Mouse (Mus musculus) hematopoietic multipotent progenitor cell, adult 10-12 weeks (in vitro differentiated cells): ENCODE results near the gene Tmem8b. TPM values are rescaled to one million over a fixed set of nuclear protein-coding genes. Genes with fewer than 3 reads are reported as not detected.

Source experiments
- polyA plus RNA-seq: library from polyadenylated mRNA; stranded (reverse); fragments of >175 nt; gene quantifications from 2 replicates; pipeline ENCODE4 v1.2.3, GENCODE M21; 2012; ENCODE audit warnings: low replicate concordance

The Tmem8b gene
- polyA plus RNA-seq, result 4.0 and 9.5 TPM in 2 replicates

GRCm38 (mm10) chr4:43668782-43669427 lies at the start of gene Tmem8b, which contains the start of gene Fam221b:
TSS of gene Tmem8b (plus strand) at chr4:43668971.
TSS of gene Fam221b (minus strand) at chr4:43669145.

GRCm38 (mm10) chr4:43631046-43631955 lies 37.5 kb upstream of the Tmem8b start, which contains the start of gene Npr2:
TSS of gene Npr2 (plus strand) at chr4:43631935.

GRCm38 (mm10) chr4:43653161-43654015 lies 15.4 kb upstream of the Tmem8b start, which contains the start of gene Spag8:
TSS of gene Spag8 (minus strand) at chr4:43653594.

GRCm38 (mm10) chr4:43656339-43657109 lies 12.2 kb upstream of the Tmem8b start, which contains the start of gene Hint2:
TSS of gene Hint2 (minus strand) at chr4:43656466.

DNA sequence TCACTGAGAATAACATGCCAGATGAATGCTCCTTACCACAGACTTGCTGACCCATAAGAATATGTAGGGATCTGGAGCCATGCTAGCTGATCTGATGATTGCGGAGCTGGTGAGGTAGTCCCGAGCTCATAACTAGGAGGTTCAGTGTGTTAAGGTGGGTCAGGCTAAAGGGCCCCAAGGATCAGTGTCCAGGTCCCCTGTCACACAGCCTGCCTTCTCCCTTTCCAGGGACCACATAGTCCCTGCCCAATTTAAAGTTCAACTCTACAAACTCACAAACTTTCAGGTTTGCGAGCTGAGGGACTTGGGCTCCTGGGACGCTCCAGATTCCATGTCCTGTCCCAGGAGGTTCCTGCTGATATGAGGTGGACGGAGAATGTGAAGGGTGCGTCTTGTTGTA lies 31.9 kb downstream of the Tmem8b start, which contains the start of gene Olfr70:
Gene Olfr70 (minus strand): TSS at position 101 of the 400 bp plus-strand sequence.

GRCm38 (mm10) chr4:43709869-43710268 lies 41.1 kb downstream of the Tmem8b start, which contains the start of gene Olfr71:
TSS of gene Olfr71 (minus strand) at chr4:43710255.

GRCm38 (mm10) chr4:43726995-43727394 lies 58.2 kb downstream of the Tmem8b start, which contains the start of gene Hrct1:
TSS of gene Hrct1 (plus strand) at chr4:43727188.

DNA sequence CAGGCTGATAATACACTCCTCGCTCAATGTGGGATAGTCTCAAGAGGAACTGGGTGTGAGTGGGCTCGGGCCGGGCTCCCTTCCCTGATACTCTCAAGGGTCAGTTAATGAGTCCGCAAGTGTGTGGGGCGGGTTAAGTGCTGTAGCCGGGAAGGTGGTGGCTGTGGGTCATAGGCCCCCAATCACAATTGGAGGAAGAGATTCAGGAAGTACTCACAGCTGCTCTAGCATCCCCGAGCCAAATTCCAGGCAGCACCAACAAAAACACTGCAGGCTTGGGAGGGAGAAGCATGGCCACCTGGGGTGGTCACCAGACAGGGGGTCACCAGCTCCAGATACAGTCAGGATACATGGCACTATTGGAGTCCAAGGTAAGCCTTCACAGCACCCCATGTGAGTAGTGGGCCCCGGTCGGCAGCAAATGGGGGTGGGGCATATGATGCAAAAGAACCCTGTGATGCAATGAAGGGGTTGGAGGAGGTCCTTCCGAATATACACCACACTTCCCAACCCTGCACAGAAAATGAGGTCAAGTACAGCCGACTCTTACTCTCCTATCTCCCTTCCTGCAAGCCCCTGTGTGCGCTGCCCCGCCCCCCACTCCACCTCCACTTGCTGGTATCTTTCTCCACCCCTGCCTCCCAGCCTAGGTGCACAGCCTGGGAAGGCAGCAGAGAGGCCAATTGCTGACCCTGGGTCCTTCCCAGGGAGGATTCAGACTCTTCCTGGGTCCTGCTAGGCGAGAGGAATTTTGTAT lies 61.2 kb downstream of the Tmem8b start, which contains the start of gene Spaar:
Gene Spaar (plus strand): TSS at position 241 of the 757 bp plus-strand sequence.

Other genes with a start within 250 kb of the Tmem8b start
- not detected in 2 replicates for gene Fam166b, start 239.8 kb upstream of the Tmem8b start, polyA plus RNA-seq
- gene Tesk1, start 227.0 kb upstream of the Tmem8b start, polyA plus RNA-seq, result 138 and 197 TPM in 2 replicates
- gene Cd72, start 214.3 kb upstream of the Tmem8b start, polyA plus RNA-seq, result 75.3 and 370 TPM in 2 replicates
- gene Sit1, start 185.2 kb upstream of the Tmem8b start, polyA plus RNA-seq, result 28.2 and 68.1 TPM in 2 replicates
- 85.7 and 181 TPM in 2 replicates for gene Ccdc107, start 176.1 kb upstream of the Tmem8b start, polyA plus RNA-seq
- 1.9 and 5.7 TPM in 2 replicates for gene Arhgef39, start 169.3 kb upstream of the Tmem8b start, polyA plus RNA-seq
- gene Car9, start 162.0 kb upstream of the Tmem8b start, polyA plus RNA-seq, result 0.90 TPM in 1 of 2 replicates, not detected in the other
- gene Tpm2, start 145.2 kb upstream of the Tmem8b start, polyA plus RNA-seq, result 1.2 and 1.9 TPM in 2 replicates
- gene Creb3, start 106.6 kb upstream of the Tmem8b start, polyA plus RNA-seq, result 4.0 and 5.4 TPM in 2 replicates
- 255 and 288 TPM in 2 replicates for gene Tln1, start 106.3 kb upstream of the Tmem8b start, polyA plus RNA-seq
- 21.3 and 132 TPM in 2 replicates for gene Rgp1, start 90.3 kb upstream of the Tmem8b start, polyA plus RNA-seq
- gene Gba2, start 90.1 kb upstream of the Tmem8b start, polyA plus RNA-seq, result 19.2 and 22.4 TPM in 2 replicates
- gene Msmp, start 84.5 kb upstream of the Tmem8b start, polyA plus RNA-seq, result 0.22 TPM in 1 of 2 replicates, not detected in the other
- gene Npr2, start 37.0 kb upstream of the Tmem8b start, polyA plus RNA-seq, result 0.38 and 0.63 TPM in 2 replicates
- 0.47 TPM in 1 of 2 replicates, not detected in the other for gene Spag8, start 15.4 kb upstream of the Tmem8b start, polyA plus RNA-seq
- 27.8 and 37.0 TPM in 2 replicates for gene Hint2, start 12.5 kb upstream of the Tmem8b start, polyA plus RNA-seq
- gene Fam221b, start 174 bp downstream of the Tmem8b start, polyA plus RNA-seq, result 0.04 and 0.05 TPM in 2 replicates
- not detected in 2 replicates for gene Olfr70, start 31.8 kb downstream of the Tmem8b start, polyA plus RNA-seq
- gene Olfr71, start 41.3 kb downstream of the Tmem8b start, polyA plus RNA-seq, result not detected in 2 replicates
- gene Hrct1, start 58.2 kb downstream of the Tmem8b start, polyA plus RNA-seq, result not detected in 2 replicates
- gene Spaar, start 61.1 kb downstream of the Tmem8b start, polyA plus RNA-seq, result not detected in 2 replicates
- gene Olfr159, start 102.0 kb downstream of the Tmem8b start, polyA plus RNA-seq, result not detected in 2 replicates
- gene Olfr156, start 154.9 kb downstream of the Tmem8b start, polyA plus RNA-seq, result not detected in 2 replicates
- gene Olfr157, start 171.2 kb downstream of the Tmem8b start, polyA plus RNA-seq, result not detected in 2 replicates
- gene Olfr155, start 182.6 kb downstream of the Tmem8b start, polyA plus RNA-seq, result not detected in 2 replicates
- gene Reck, start 206.6 kb downstream of the Tmem8b start, polyA plus RNA-seq, result 0.17 and 0.44 TPM in 2 replicates